Mouse (Mus musculus) left cerebral cortex, adult 11 months (tissue): ENCODE results near the gene Dpm1.

Source experiments
- DNase-seq: peaks from one replicate; pipeline ENCODE4 v3.0.0; 2022; ENCODE audit warnings: low spot score

Gene Dpm1

DNA sequence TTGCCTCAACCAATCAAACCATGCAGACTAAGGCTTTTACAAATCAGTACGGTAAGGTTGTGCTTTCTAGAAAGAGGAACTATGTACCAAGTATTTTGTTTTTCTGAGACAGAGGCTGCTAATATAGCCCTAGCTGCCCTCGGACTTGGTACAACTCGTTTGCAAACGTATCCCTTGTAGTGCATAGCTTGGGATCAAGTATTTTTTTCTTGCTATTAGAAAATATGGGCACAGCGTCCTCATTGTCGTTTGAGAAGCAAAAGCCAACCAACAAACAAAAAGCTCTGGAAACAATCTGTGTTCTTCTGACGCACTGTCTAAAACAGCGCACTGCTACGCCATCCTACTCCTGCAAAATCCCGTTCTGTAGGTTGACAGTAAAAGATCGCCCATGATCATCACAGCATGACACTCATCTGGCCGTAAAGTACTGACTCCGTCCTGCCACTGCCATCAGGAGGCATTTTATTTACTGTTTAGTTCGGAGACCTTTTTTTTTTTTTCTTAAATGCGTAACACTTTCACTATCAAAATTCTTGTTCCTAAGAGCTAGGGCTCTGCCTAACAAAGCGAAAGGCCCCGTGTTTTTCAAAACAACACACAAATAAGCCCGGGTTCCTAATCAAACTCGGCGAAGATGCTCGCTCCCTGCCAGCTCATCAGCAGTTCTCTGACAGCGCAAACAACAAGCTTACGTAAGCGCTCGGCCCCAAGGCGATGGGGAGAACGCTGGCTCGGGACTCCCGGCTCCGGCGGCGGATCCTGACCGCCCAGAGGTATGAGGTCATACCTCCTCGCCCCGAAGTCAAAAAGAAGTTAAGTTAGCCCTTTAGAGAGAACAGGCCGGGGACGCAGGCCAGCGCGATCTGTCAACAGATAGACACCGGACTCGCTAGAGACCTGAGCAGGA is 1.0 kb downstream of the Dpm1 start:
- no peak for DNase-seq

GRCm38 (mm10) chr2:168223326-168223725 is 7.1 kb downstream of the Dpm1 start:
- no peak for DNase-seq

GRCm38 (mm10) chr2:168213788-168214397 is 16.5 kb downstream of the Dpm1 start:
- DNase-seq = no peak

DNA sequence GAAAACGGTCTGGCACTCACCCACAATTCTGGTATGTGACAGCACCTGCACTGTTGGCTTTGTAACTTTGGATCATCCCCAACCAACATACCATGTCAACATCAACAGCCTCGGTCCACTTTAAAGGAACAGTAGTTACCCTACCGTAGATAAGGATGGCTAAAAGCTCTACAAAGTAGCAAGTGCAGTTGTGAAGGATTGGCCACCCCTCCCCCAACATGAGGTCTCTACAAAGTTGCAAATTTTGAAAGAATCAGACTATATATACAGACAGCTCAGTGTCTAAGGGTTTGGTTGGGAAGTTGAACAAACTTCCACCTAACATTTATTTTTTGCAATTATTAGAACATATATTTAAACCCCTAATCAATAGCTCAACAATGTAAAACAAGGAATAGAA is 22.5 kb downstream of the Dpm1 start:
- no peak for DNase-seq

GRCm38 (mm10) chr2:168206725-168207644 is 23.4 kb downstream of the Dpm1 start, which contains the start of gene Adnp:
Adnp (minus strand) TSS chr2:168207112.
- DNase-seq = peak; percentile 94

GRCm38 (mm10) chr2:168205681-168206631 is 24.4 kb downstream of the Dpm1 start:
- peak; percentile 18 for DNase-seq

- peak; percentile 93 for DNase-seq
Measured at GRCm38 (mm10) chr2:168205265-168205664, 25.1 kb downstream of the Dpm1 start.

- DNase-seq = no peak
Measured at GRCm38 (mm10) chr2:168204476-168204999, 25.9 kb downstream of the Dpm1 start.

- no peak for DNase-seq
Measured at GRCm38 (mm10) chr2:168200014-168200691, 30.2 kb downstream of the Dpm1 start.

GRCm38 (mm10) chr2:168199476-168199875 is 30.9 kb downstream of the Dpm1 start:
- DNase-seq = no peak

GRCm38 (mm10) chr2:168198421-168198820 is 32.0 kb downstream of the Dpm1 start:
- DNase-seq = no peak

DNA sequence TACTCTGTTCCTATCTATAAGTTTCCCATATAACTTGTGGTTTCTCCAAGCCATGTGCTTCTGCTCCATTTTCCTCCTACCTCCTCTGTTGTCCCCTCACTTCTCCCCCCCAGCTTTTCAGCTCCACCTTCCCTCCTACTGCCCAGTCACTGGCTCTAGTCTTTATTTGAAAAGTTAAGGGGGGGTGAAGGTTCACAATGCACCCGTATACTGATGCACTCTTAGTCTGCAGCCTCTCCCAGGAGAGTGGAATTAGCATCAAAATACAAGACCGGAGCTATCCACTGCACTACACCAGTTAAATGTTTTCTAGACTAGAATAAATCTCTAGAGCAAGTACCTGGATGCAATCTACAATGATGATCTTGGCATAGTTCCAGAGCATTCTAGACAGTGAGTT is 34.7 kb downstream of the Dpm1 start:
- DNase-seq = no peak

DNA sequence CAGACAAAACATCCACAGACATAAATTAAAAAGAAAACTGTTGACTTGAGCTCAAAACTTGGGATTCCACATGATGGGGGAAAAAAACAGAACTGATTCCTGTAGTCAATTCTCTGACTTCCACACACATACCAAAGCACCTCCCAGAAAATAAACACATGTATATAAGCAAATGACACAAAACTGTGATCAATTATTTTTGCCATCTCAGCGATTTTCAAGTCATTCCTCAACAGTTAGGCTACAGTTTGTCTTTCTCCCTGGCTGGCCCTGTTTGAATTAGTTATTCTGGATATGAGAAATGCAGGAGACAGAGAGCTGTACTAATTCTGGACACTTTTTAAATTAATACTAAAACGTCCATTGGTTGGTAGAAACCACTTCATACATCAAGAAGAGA is 36.7 kb downstream of the Dpm1 start:
- DNase-seq = no peak

DNA sequence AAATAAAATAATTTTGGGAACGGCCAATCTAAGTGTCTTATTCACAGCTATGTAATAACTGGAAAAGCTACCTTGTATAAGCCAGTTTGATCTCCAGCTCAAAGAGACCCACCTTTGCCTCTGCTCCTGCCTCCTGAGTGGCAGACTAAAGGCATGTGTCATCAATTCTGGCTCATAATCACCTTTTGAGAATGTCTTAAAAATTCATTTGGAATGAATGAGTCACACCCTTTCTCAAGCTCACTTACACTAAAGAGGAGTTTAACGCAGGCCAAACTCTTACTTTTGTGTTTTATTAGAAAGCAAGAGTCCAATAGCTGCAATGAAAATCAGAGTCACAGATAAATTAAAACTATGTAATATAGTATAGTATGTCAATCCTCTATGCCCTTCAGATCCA is 38.5 kb downstream of the Dpm1 start:
- no peak for DNase-seq

DNA sequence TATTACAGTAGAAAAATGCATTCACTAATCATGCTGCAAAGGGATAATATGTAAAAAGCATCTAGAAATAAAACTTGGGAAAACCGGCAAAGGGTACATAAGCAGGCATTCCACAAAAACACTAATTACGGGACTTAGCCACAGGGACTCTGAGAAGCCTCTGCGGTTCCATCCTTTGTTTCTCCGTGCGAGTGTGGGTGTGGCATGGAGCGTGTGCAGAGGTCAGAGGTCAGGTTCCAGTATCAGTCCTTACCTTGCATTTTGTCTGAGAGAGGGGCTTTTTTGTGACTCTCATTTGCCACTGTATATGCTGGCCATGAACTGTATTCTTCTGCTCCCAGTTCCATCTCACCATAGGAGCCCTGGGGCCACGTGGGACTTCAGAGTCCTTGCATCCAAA is 54.4 kb downstream of the Dpm1 start:
- no peak for DNase-seq

DNA sequence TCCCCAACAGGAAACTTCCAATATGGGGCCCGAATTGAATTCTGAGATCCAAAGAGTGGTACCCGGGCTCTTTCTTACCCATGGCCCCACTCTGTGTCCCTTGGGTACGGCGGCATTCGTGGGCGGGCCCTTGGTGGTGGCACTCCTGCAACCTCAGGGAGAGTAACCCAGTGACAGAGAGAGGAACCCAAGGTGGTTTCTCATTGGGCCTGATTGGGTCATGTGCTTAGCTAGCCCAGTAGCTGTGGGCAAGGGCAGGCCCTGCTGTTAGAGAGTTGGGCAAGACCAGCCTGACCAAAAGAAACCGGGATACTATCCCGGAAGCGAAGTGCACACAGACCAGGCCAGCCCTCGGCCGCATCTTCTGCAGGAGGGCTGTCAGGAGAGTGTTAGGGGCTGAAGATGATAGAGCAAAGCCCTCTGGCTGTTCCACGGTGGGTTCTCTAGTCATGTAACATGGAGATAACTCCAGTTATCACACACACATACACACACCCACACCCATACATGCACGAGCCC is 60.2 kb downstream of the Dpm1 start:
- peak; percentile 17 for DNase-seq

GRCm38 (mm10) chr2:168169800-168170113 is 60.6 kb downstream of the Dpm1 start:
- no peak for DNase-seq

DNA sequence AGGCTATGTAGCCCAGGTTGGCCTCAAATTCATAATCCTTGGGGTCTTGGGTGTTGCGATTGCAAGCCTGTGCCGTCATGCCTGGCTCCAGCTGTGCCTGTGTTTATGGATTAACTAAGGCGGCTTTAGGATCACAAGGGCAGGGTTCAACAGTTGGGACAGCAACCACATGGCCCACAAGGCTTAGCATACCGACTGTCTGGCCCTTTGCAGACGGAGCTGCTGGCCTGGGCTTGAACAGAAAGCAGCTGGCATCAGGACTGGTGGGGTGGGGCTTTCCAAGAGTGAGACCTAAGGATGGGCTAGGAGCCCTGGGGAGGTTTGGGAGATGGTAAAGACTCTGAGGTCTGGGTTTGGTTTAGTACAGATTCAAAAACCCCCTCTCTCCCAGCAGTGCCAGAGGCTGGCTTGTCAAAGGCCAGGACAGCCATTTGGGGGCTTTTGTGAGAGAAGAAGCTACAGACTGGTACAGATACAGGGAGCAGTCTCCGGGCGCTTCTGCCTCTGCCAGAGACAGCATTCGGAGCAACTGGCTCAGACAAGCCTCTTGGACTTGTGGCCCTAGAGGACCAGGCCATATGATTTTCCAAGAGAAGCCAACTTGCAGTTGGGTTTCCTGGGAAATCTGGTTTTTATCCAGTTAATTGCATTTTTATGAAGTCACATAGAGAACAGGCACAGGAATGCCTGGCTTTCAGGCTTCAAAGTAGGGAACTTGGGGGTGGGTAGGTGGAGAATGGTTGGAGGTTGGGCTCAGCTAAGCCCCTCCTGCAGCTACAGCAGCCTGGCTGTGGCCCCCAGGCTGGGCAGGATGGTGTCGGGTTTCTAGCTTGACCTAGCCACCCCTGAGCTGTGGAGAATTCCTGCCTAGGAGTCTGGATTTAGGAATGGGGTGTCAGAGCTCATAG is 61.2 kb downstream of the Dpm1 start:
- no peak for DNase-seq

DNA sequence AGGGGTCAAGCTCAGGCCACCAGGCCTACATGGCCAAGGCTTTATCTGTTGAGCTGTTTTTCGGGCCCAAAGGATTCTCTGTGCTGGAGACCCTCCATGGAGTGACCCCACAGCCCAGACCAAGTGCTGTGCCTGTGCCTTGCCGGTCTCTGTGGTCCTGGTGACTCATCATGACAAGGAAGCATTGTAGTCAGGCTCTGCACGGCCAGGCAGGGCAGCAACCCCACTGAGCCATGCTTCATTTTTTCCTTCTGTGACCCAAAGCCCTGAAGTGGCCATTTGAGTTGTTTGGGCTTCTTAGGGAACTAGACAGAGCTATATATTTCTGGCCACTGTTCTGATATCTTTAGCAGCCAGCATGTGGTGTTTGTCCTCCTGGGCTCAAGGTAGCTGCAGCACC is 62.6 kb downstream of the Dpm1 start:
- DNase-seq = no peak
